Mouse (Mus musculus) NIH3T3 (cell line): ENCODE measurements around the gene Hdc.

Source experiments
- DNase-seq: peaks from one replicate; pipeline ENCODE4 v3.0.0-alpha.2; 2012; ENCODE audit warnings: low read depth

The Hdc gene

DNA sequence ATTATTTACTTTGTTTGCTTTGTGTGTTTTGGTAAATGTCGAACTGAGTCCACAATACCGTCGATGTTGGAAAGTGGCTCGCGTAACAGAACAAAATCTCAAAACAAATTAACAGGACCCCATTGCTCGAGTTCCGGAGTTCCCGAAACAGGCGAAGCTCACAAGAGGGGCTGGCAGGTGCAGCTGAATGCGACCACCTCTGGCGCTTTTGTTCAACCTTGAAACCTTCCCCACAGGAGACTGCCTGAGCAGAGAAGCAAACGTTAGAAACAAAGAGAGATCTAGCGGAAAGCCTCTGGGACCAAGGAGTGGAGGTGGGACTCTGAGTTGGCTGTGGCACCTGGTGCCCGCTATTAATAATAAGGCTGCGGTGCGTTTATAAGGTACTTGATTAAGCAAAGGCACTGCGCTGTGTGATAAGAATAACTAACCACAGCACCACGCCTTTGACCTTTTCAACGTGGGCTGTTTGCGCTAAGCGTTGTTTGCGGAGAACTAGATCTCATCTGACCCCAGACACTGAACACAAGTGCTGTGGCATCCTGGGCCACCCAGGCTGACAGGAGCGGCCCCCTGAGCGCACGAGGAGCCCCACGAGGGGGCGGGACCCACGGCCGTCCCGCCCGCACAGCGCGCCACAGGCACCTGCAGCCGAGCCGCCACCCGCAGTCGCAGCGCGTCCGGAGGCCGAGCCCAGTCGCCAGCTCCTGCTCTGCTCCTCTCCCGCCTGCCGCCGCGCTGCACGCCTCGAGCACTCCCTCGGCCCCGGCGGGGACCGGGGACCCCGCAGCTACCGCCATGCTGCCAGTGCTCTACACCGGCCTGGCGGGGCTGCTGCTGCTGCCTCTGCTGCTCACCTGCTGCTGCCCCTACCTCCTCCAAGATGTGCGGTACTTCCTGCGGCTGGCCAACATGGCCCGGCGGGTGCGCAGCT, 66.5 kb downstream of the Hdc start, which contains the start of gene Slc27a2:
TSS of gene Slc27a2 (plus strand) at position 51 of the 934 bp plus-strand sequence.
- no peak for DNase-seq

DNA sequence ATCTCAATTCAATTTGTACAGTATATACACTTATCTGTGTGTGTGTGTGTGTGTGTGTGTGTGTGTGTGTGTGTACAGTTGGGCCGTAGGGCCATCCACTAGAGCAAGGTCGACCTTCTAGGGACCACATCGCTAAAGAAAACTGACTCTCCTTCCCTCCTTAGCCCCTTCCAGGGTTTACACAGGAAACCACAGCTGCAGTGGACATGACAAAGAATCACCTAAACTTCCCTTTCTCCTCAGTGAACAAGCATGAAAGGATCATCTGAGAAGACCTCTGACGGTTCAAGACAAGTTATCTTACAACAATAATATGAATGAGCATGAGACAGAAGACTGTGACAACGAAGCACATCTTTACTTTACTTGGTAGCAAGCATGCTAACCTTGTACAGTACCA, 67.2 kb downstream of the Hdc start:
- no peak for DNase-seq

DNA sequence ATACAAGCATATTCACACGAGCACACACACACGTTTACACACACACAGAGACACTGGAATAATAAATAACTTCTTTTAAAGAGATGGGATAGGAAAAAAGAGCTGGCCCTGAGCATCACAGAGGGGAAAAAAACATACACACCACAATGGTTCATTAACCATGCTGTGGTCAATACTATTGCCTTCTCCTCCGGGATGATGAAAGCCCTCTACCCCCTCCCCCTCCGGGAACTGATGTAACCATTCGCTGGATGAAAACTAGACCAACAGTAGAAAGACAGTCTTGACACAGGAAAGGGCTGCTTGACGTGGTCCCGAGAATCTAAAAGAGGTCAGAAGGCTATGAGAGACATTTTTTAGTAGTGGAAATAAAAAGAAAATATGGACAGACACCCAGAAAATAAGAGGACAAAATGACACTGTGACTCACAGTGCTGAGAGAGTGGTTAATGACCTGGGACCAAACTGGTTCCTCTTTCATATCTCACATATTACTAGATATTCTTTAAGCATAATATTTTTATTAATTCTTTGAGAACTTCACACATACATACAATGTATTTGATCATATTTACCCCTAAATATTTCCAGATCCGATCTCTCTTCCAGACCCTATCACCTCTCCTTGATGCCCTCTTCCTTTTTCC, 67.7 kb downstream of the Hdc start:
- DNase-seq = no peak

DNA sequence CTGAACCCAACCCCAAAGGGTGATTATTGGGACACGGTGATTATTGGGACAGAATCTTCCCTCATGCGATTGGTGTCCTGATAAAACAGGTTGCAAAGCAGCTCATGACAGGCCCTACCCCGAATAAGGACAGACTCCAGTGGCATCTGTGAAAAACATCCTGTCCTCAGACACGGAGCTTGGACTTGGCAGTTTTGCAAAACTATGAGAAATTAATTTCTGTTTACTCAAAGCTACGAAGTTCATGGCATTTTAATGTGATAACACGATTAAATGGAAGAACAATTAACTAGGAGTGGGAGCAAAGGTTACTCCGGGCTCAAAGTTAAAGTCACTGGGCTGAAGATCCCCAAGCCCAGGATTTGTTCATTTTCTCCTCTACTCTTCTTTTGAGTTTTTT, 69.4 kb downstream of the Hdc start:
- DNase-seq = no peak

DNA sequence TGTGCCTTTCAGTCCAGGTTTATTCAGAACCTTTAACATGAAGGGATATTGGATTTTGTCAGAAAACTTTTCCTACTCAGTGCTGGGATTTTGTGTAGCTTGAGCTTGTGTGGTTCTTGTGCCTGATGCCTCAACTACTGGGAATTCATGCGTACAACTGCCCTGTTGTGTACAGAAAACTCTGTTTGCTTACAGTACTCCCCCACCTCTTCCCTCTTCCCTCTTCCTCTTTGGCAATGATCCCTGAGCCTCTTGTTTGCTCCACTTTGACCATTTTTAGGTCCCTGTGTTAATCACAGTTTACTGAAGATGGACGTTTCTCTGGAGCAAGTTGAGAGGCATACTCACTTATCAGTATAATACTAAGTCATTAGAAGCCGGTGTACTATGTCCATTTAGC, 72.7 kb downstream of the Hdc start:
- no peak for DNase-seq

DNA sequence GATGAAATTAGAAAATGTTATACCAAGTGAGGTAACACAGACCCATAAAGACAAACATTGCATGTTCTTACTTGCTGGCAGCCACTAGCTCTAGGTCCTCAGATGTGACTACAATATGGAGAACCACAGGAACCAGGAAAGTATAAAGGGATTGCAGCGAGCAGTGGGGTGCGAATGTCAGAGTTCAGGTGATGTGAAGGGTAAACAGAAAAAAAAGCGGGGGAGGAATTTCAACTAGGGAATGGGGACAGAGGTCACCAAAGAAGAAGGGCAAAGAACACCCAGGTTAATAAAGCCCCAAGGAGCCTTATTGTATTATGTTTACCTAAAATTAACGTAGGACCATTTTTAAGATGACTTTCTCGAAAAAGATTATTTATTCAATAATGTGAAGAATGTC, 73.8 kb downstream of the Hdc start:
- no peak for DNase-seq
